Comparison of ENCODE assay signal across 23 mouse cellular contexts in genomic region chrX:162380730-162381129, GRCm38 (mm10).
"Had no signal": no experiment of that assay in that cellular context is flagged by ENCODE, and none has a peak within 500 bp of the region (broad histone marks: within the 10 kb centered on the region; RNA-seq: fewer than 3 reads in every experiment).

No protein-coding gene starts in this region.

- H3K9me3 ChIP-seq: intestine, embryonic 15.5 days; kidney, embryonic 15.5 days; liver, embryonic 13.5 days; megakaryocyte, embryonic 14.5 days; midbrain, embryonic 10.5 days; midbrain, embryonic 13.5 days; neural tube, embryonic 13.5 days had no signal

- DNase-seq: kidney, adult 11 months; kidney, adult 8-10 months; kidney, postnatal 10 days; kidney, postnatal 4 days; layer of hippocampus, adult 9-11 months; liver, embryonic 13.5 days; lung, adult 2 months; lung, postnatal 36 days; retina, postnatal 1 day; spleen, adult 18-20 months; thymus, adult 2 months; thymus, postnatal 14 days; thymus, postnatal 4 days had no signal

- H3K27ac ChIP-seq: intestine, embryonic 15.5 days; kidney, embryonic 15.5 days; layer of hippocampus, adult 2 months; liver, embryonic 13.5 days; midbrain, embryonic 10.5 days; midbrain, embryonic 13.5 days; neural tube, embryonic 13.5 days had no signal

- H3K4me1 ChIP-seq: intestine, embryonic 15.5 days; kidney, embryonic 15.5 days; liver, embryonic 13.5 days; megakaryocyte, embryonic 14.5 days; midbrain, embryonic 10.5 days; midbrain, embryonic 13.5 days; neural tube, embryonic 13.5 days had no signal

- H3K9ac ChIP-seq: intestine, embryonic 15.5 days; kidney, embryonic 15.5 days; liver, embryonic 13.5 days; midbrain, embryonic 13.5 days; neural tube, embryonic 13.5 days had no signal

- ATAC-seq: intestine, embryonic 15.5 days; lung, postnatal 0 days; midbrain, embryonic 13.5 days; midbrain, embryonic 16.5 days had no signal

- H3K27me3 ChIP-seq: intestine, embryonic 15.5 days; liver, embryonic 13.5 days; megakaryocyte, embryonic 14.5 days; neural tube, embryonic 13.5 days had no signal

- H3K4me3 ChIP-seq: intestine, embryonic 15.5 days; kidney, embryonic 15.5 days; layer of hippocampus, adult 2 months; liver, embryonic 13.5 days; megakaryocyte, embryonic 14.5 days; midbrain, embryonic 10.5 days; midbrain, embryonic 13.5 days; myocyte; neural tube, embryonic 13.5 days had no signal

- H3K36me3 ChIP-seq: intestine, embryonic 15.5 days; kidney, embryonic 15.5 days; liver, embryonic 13.5 days; midbrain, embryonic 10.5 days; midbrain, embryonic 13.5 days; neural tube, embryonic 13.5 days had no signal

- H3K4me2 ChIP-seq: intestine, embryonic 15.5 days; kidney, embryonic 15.5 days; liver, embryonic 13.5 days; midbrain, embryonic 13.5 days; neural tube, embryonic 13.5 days had no signal
